Mouse (Mus musculus) megakaryocyte, adult 5-6 weeks (primary cell): ENCODE measurements around the gene Myo1f. TPM values are rescaled to one million over a fixed set of nuclear protein-coding genes. Genes with fewer than 3 reads are reported as not detected.

ENCODE experiments used
- ATAC-seq: 2 replicates; pipeline ENCODE4 v1.8.0; 2016; ENCODE audit warnings: mild to moderate bottlenecking, inconsistent platforms; ENCODE audit not compliant: poor library complexity, severe bottlenecking
- total RNA-seq, 2 experiments: library from RNA; stranded (forward) in 1 of 2; stranded (reverse) in 1 of 2; fragments of 153-499, 151-499 nt in 1 of 2; fragments of 221-1000, 200-1000 nt in 1 of 2; gene quantifications; 2 replicates each; pipeline versions ENCODE4 v1.2.3 to v1.2.4; 2015 to 2017

Myo1f gene
- total RNA-seq (2015) (151 and 157 TPM in 2 replicates), total RNA-seq (2017) (380 and 381 TPM in 2 replicates)

DNA sequence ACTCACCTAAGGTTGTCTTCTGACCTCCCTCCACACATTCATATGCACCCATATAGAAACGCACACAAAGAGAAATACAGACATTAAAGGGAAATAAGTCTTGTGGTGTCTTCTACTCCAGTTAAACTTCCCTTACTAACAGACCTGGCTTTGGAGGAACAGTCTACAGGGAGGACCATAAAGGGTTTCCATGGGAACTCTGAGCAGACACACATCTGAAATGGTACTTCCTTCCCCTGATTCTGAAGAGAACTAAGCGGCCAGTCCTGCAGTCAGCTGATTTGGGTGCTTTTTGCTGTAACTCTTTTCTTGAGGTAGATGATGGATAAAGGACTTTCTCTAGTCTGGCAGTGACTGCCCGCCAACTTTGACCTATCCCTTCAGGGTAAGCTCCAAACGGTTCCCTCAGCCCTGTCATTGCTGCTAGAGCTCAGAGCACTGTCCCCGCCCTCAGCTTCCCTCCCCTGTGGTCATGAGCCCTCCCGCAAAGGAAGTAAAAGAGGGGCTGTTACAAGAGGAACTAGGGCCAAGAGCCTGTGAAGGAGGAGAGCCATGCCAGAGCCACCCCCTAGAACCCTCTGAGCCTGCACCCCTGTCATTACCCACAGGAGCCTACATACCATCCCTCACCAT is at the start of gene Myo1f:
Gene Myo1f, plus strand, starts transcription at position 485 of the 633 bp plus-strand sequence.
- peak; percentile 89 for ATAC-seq

DNA sequence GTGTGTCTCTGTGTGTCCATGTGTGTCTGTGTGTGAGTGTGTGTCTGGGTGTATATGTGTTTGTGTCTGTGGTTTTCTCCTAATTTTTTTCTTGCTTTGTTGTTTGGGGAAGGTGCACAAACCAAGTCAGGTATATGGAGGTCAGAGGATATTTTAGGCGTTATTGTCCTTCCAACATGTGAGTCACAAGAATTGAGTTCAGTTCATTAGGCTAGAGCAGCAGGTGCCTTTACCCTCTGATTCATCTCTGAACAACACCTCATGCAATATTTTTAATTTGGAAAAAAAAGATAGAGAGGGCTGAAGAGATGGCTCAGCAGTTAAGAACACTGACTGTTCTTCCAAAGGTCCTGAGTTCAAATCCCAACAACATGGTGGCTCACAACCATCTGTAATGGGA is 47.1 kb upstream of the Myo1f start:
- no peak for ATAC-seq

DNA sequence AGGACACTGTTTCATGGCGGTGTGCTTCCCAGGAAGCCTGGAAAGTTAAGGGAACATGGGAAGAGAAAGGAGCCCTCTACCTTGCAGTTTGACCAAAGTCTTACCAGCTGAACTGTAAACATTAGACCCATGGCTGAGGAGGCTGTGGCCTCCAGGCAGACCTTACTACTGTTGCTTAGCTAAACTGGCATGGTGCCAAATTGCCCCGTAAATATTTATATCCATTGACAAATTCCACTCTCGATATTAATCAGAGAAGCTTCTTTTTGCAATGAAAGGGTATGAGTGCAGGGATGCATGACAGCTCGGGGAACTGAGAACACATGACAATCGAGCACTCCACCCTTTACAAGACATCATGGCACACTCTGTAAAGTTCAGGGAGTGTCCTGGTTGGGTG is 45.3 kb upstream of the Myo1f start:
- no peak for ATAC-seq

DNA sequence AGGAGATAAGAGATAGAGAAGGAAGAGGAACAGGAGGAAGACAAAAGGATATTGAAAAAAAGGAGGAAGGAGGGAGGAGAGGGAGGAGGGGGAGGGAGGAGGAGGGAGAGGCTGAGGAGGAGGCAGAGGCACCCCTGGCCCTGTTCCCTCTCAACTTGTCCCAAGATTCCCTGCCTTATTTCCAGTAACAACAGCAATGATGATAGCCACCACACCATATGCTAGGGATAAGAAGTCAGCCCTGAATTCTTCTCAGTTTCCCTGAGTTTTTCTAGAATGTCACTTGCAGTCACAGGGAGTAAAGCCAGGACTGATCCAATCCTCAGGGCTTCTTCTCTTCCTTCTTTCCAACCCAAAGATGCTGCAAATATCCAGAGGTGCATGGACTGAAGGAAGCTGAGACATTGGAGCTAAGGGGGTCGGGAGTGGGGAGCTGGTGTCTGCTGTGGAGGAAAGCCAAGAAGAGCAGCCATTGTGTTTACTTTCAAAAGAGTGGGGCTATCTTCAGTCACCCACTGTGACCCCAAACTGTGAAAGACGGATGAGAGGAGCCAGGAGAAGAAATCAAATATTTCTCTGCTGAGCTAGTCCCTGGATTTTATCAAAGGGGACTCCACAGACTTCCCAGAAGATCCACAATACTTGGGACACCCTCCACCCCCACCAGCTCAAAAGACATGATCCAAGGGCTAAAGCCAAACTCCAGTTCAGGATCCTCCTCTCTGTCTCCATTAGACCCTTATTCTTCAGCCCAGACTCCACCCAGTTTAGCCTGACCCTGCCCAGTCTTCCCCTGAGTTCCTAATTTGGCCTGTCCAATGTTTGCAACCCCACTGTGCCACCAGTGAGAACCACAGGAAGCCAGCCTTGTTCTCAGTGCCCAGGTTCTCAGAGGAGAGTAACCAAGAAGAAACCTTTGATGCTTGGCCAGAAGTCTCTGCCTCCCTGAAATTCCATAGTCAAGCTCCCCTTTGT is 42.8 kb upstream of the Myo1f start:
- ATAC-seq = no peak

DNA sequence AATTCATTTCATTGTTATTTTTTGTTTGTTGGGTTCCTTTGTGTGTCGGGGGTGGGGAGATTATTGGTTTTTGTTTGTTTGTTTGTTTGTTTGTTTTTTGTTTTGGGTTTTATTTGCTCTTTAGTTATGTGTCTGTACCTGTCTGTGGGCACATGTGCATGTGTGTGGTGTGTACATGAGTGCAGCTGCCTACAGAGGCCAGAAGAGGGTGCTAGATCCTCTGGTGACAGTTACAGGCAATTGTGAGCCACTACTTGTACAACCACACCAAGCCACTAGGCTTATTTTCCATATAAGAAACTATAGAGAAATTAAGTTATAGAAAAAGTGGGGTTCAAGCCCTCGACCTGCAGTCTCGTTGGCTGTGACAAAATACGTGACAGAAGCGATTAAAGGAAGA is 41.6 kb upstream of the Myo1f start:
- ATAC-seq = peak; percentile 64

DNA sequence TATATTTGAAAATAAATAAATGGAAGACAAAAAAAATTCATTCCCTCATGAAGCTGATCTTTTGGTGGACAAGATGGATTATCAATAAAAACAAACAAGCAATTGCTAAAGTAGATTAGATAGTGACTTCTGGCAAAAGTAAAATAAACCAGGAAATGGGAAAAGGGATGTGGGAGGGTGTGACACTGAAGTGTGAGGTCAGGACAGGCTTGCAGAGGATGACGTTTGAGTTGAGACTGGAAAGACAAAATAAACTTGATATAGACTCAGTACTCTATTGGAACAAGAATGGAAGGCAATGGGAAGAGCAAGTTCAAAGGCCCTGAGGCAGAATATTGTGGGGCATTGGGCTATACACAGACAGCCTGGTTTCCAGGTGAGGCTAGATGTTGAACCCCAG is 35.1 kb upstream of the Myo1f start:
- ATAC-seq = no peak

DNA sequence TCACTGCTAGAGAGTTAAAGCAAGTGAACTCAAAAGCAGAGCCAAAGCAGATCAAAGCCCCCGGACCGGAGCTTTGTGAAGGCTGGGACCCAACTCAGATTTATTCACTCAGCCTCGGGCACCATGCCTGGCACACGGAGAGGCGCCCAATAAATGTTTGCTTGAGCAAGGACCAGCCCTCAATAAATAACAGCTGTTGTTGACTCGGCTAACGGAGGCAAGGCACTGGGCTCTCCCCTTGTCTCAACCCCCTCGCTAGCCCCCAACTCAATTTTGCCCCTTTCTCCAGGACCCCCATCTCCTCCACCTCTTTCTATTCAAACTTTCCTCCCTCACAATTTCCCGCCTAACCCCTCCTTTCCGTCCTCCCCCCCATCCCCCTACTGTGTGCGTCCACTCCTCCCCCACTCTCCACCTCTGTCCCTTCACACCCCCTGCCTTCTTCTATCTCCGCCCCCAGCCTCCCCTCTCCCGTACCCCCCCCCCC is 32.0 kb upstream of the Myo1f start:
- ATAC-seq = no peak

DNA sequence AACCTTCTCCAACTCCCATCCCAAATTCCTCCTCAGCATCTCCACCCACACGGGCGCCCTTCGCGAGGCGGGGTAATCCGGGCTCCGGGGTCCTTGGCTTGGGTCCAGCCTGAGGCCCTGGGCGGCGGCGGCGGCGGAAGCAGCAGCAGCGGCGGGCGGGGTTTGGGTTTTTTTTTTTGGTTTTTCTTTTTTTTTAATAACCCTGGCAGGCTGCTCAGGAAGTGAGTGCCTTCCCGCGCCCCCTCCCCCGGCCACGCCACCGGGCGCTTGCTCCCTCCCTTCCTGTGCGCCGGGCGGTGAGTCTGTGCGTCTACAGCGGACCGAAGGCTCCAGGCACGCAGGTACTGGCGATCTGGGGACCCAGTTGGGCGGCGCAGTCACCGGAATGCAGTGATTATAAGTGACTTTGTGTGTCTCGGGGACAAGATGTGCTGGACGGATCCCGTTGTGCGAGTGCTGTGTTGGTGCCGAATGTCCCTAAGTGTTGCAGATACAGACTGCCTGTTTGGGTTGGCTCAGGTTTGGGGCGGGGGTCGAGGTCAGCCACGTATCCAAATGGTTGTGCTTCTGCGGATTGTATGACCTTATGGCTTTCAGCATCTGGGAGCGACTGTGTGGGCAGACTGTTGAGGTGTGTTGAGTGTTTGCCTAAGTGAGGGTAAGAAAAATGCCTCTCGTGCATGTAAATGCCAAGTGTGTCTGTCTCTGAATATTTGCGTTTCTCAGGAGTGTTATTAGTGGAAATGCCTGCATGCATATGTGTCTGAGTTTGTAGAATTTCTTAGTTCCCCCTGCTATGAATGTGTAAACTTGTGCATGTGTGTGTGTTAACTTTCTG is 31.4 kb upstream of the Myo1f start, which contains the start of gene Adamts10:
Gene Adamts10, plus strand, starts transcription at position 287 of the 838 bp plus-strand sequence.
- ATAC-seq = peak; percentile 95

DNA sequence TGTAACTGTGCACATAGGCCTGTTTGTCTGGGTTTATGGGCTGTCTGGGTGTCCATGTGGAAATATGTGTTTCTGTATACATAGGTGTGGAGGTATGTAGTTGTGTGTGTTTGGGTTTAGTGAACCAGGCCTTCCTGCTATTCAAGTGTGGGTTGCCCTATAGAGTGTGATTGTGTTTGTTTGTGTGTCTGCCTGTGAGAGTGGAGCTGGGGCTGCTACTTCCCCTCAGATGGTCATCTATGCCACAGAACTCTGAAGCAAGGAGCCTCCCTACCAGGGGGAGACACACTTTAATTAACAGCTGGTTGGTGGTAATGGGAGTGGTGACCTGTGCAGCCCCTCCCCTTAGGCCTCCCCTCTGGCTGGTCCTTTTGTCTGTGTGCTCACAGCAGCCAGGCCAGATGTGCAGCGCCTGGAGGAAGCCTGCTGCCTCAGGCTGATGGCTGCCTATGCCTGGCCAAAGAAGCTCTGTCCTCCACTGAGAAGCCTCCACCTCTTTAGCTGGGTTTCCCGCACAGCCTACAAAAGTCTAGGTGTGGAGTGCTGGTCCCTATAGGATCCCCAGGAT is 30.6 kb upstream of the Myo1f start:
- peak; percentile 43 for ATAC-seq

DNA sequence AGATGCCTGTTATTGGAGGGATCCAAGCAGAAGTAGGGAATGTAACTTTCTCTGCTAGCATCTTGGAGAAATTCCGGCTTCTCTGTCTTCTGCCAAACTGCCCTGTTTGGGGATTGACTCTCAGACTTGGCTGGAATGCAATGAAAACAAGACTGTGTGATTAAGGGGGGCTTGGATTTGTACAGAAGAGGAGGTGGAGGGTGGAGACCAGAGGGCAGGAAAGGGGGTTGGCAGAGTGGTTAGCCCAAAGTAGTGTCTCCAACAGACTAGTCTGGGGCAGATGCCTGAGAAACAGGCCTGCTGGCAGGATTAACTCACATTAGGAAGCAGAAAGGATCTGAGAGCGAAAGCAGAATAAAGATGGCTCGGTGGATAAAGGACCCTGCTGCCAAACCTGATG is 29.0 kb upstream of the Myo1f start:
- ATAC-seq = no peak

DNA sequence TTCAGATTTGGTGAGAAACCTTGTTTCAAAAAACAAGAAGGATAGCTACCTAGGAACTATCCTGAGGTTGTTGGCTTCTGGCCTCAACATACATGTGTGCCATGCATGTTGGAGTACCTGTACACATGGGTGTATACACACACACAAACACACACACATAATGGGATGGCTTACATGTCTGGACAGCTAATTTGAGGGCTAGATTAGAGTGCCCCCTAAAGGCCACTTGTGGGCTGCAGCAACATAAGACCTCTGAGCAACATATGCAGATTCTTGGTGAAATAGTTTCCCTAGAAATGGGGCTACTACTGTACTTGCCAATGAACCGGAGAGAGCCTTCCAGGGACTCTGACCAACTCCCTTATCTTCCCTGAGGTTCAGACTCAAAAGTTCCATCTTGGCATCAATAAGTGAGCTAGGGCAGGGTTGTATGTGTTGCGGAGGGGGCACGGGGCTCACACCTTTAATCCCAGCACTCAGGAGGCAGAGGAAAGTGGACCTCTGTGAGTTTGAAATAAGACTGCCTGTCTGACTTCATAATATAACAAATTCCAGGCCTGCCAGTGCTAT is 16.3 kb upstream of the Myo1f start:
- ATAC-seq = peak; percentile 54; the same call in 1 of the 2 replicates

DNA sequence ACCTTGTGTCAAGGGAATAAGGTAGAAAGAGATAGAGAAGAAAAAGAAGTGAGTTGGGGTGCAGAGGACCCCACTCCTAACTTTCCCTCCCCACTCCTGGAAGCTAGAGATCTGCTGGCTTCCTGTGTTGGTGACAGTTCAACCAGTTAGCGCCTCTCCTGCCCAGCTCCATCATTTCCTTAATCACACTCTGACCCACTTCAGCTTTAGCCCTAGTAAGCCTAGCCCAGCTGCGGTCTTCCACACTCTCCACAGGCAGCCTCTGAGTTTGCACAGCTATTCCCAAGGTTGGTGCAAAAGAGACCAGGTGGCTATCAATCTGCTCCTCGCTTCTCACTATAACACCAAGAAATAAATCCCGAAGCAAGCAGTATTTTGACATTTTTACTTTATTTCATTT is 15.6 kb upstream of the Myo1f start:
- ATAC-seq = no peak

DNA sequence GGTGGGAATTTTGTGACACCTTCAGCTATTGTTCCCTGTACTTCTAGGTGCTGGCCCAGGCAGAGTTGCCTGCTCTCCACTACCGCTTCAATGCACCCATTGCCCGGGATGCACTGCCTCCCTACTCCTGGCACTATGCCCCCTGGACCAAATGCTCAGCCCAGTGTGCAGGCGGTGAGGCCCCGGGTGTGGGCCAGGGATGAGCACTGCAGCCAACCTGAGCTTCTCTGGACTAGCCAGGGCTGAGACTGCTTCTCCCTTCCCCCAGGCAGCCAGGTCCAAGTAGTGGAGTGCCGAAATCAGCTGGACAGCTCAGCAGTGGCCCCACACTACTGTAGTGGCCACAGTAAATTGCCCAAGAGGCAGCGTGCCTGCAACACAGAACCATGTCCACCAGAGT is 6.3 kb upstream of the Myo1f start:
- ATAC-seq = no peak

DNA sequence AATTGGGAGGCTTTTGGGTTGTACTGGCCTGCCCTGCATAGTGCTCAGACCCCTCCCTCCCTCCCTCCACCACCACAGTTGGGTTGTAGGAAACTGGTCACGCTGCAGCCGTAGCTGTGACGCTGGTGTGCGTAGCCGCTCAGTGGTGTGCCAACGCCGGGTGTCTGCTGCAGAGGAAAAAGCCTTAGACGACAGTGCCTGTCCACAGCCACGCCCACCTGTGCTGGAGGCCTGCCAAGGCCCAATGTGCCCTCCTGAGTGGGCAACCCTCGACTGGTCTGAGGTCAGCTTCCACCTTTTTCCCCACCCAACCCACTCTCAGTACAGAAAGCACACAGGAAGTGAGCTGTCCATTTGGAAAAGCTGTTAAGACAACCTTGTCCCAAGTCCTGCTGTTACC is 5.1 kb upstream of the Myo1f start:
- peak; percentile 31; the same call in 1 of the 2 replicates for ATAC-seq

DNA sequence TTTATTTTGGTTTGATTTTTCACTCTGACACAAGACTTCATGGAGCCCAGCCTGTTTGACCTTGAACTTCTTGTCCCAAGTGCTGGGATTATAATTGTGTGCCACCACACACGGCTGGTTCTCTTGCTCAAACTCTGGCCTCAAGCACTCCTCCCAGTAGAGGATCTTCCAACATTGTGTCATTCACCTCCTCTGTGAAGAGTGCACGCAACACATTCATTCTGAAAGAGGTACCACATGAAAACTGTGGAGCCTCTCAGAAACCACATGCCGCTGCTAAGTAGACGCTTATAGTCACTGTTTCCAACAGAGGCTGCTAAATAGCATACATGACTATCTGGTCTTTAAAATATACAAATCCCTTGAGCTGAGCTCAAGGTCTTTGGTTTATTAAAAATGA is 3.4 kb upstream of the Myo1f start:
- no peak for ATAC-seq

DNA sequence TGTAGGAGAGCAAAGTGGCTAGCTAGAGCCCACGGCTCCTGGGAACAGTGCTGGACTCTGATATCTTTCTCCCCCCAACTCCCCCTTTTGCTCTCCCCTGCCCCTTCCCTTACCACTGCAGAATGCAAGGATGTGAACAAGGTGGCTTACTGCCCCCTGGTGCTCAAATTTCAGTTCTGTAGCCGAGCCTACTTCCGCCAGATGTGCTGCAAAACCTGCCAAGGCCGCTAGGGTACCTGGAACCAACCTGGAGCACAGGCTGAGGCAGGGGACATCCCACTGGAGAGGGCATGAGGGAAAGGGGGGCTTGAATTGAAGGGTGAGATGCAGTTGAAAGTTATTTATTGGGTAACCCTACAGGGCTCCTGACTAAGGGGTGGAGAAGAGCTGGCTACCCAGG is 2.5 kb upstream of the Myo1f start:
- ATAC-seq = peak; percentile 57

DNA sequence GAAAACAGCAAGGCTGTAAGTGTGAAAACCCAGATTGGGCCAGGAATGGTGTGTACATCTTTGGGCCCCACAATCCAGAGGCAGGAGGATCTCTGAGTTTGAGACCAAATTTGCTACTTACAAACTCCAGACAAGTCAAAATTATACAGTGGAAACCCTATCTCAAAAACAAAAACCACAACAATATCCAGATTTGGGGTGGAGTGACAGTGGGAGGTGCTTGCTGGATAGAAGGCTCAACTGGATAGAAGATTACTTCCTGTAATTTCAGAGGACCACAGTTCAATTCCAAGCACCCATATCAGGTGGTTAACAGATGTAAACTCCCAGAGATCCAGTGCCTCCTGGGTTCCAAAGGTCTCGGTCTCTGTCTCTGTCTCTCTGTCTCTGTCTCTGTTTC is 971 bp upstream of the Myo1f start:
- ATAC-seq = no peak

DNA sequence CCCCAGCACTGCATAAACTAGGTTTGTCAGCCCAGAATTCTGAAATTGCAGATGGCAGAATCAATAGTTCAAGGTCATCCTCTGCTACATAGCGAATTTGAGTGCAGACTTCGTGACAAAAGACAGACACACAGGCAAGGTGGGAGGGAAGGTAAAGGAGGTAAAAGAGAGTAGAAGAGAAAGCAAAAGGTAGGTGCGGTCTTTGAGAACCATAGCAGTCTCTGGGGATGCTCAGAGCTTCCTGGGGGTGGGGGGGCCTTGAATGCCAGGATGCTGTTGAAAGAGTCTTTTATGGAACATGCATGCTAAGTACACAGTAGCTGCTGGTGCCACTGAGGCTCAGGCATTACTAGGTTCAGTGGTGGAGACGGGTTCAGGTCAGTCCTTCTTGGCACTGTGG is 2.4 kb downstream of the Myo1f start:
- ATAC-seq = no peak

DNA sequence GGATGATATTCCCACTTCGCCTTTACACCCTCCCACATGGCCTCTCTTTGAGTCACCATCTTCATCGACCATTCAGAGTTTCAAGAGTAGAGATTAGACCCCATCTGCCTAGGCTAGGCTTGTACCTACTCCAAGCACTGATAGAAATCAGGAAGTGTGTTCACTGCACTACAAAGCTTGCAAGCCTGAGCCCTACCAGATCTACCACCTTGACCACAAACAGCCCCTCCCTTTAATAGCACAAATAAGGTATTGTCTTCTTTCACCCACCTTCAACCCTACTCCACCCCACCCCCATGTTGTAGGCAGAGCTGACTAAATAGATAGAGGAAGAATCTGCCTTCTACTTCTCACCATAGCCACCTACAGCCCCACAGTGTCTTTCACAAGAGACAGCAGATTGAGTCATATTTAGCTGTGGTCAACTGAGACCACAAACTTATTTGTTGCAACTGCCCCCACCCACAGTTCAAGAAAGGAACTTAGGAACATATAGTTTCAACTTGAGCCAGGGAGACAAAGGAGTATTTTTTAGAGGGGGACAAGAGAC is 8.1 kb downstream of the Myo1f start:
- peak; percentile 84 for ATAC-seq

DNA sequence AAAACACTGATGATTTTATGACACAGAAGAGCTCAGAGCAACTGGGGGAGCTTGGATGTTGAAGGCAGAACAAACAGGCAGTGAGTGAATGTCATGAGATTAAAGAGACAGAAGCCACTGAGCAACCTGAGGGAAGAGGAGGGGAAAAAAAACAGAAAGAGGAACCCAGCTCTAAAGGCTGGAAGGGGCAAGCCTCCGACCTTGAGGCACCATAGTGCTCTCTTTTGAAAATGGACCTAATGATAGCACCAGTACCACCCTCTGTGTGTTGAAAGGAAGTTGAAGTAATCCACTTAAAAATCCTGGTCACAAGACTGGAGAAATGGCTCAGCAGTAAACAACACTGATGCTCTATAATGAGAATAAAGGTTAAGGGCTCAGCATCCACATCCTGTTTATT is 9.1 kb downstream of the Myo1f start:
- ATAC-seq = peak; percentile 30
